ENCODE assay signal across 8 mouse cellular contexts in the genomic region with DNA sequence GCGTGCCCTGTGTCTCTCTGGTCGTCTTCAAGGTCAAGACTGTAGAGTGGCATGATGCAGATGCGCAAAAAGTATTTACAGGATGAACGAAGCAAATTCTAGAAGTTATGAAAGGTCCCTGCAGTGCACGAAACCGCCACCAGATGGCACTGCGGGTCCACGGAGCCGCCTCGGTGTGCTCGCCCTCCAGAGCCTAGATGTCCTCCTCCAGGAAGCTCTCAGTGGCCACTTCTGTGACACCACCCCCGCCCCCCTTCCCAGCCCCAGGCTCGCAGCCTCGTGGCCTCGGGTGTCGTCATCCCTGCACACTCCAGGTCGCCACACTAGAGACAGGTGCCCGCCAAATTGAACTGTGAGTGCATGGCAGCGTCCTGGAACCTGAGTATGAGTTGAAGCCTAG. TPM values are rescaled to one million over a fixed set of nuclear protein-coding genes. Genes with fewer than 3 reads are reported as not detected.
A peak's percentile ranks its signal among the peaks of the same experiment; 100 is the strongest.
DNase-seq lines count a peak whose midpoint lies in the region; ATAC-seq and TF ChIP-seq lines count a peak whose summit lies in the region.

No protein-coding gene starts in this region.

- intact Hi-C loops in heart, postnatal 14 days (cut with DNase I) = loop anchor here (2.0 to 10.0 kb wide), 4 partner anchors 97 to 299 kb away; no protein-coding TSS in a partner anchor

- H3K27me3 ChIP-seq in E14TG2a.4 (ENCODE audit: insufficient read depth, low read length) = peaks cover 34% of the 10 kb centered on the region
- peaks cover 63% of the 10 kb centered on the region for H3K27me3 ChIP-seq in forebrain, embryonic 13.5 days
- H3K27me3 ChIP-seq in lung, embryonic 14.5 days (ENCODE audit: insufficient read depth, low read length) = peaks cover 32% of the 10 kb centered on the region

- no peaks in the 10 kb centered on the region for H3K9me3 ChIP-seq in E14TG2a.4 (ENCODE audit: low read length)
- H3K9me3 ChIP-seq in forebrain, embryonic 13.5 days (replicated peaks) = peaks cover 8% of the 10 kb centered on the region
- peaks cover 4% of the 10 kb centered on the region; the same call in 1 of the 2 replicates for H3K9me3 ChIP-seq in lung, embryonic 14.5 days (ENCODE audit: low read depth, low read length)

- peak; percentile 61; the same call in 1 of the 2 replicates for ATAC-seq in cerebellum, adult (ENCODE audit: insufficient number of reproducible peaks, low FRiP score, low TSS enrichment)
- ATAC-seq in forebrain, embryonic 13.5 days = peak; percentile 79
- ATAC-seq in lung, embryonic 14.5 days (ENCODE audit: insufficient read depth) = peak; percentile 64
- ATAC-seq in neutrophil, adult 5-6 weeks (ENCODE audit: extremely low read depth, insufficient number of reproducible peaks, low FRiP score, poor library complexity, severe bottlenecking) = peak; percentile 71

- no peak overlapping the region for H3K27ac ChIP-seq in forebrain, embryonic 13.5 days
- no peak overlapping the region for H3K27ac ChIP-seq in lung, embryonic 14.5 days (ENCODE audit: low read depth)

- 3% methylated on average over 19 of the region's 19 CpGs for WGBS in forebrain, embryonic 13.5 days
- WGBS in lung, embryonic 14.5 days = 1% methylated on average over 19 of the region's 19 CpGs

- no peak overlapping the region for H3K9ac ChIP-seq in forebrain, embryonic 13.5 days
- H3K9ac ChIP-seq in lung, embryonic 14.5 days = no peak overlapping the region

- TF ChIP-seq CTCF in E14TG2a.4 (conservative IDR thresholded peaks at IDR 0.05; ENCODE audit: low read length) = peak; percentile 67
- peak; percentile 99 for TF ChIP-seq CTCF in lung, embryonic 14.5 days (IDR thresholded peaks at IDR 0.05; ENCODE audit: low read depth)

- H3K4me3 ChIP-seq in E14TG2a.4 (replicated peaks; ENCODE audit: low read length) = peak overlapping the region; percentile 41; the same call in 1 of the 2 replicates
- no peak overlapping the region for H3K4me3 ChIP-seq in forebrain, embryonic 13.5 days
- H3K4me3 ChIP-seq in lung, embryonic 14.5 days (ENCODE audit: low read depth, low read length) = no peak overlapping the region

- peak; percentile 83 to 92 for DNase-seq in heart, postnatal 14 days
- peak; percentile 89 to 91 for DNase-seq in kidney, postnatal 4 days
- DNase-seq in lung, embryonic 14.5 days = peak; percentile 92
- peak; percentile 57 to 87 for DNase-seq in thymus, postnatal 10 days (ENCODE audit: low spot score in 2 of 2)

- H3K4me2 ChIP-seq in forebrain, embryonic 13.5 days = peak overlapping the region; percentile 33
- H3K4me2 ChIP-seq in lung, embryonic 14.5 days = peak overlapping the region; percentile 37; the same call in 1 of the 2 replicates

- peaks cover 44% of the 10 kb centered on the region for H3K4me1 ChIP-seq in E14TG2a.4 (replicated peaks; ENCODE audit: low read depth, low read length)
- peaks cover 10% of the 10 kb centered on the region for H3K4me1 ChIP-seq in forebrain, embryonic 13.5 days
- no peaks in the 10 kb centered on the region for H3K4me1 ChIP-seq in lung, embryonic 14.5 days (ENCODE audit: insufficient read depth)

- no peaks in the 10 kb centered on the region for H3K36me3 ChIP-seq in E14TG2a.4 (ENCODE audit: insufficient read depth, low read length)
- no peaks in the 10 kb centered on the region for H3K36me3 ChIP-seq in forebrain, embryonic 13.5 days (ENCODE audit: poor library complexity, severe bottlenecking)
- H3K36me3 ChIP-seq in lung, embryonic 14.5 days (ENCODE audit: insufficient read depth) = no peaks in the 10 kb centered on the region

RNA-seq across cellular contexts. Expression of gene Ckm, which starts 0.8 kb away (rescaled TPM):
- not detected in 2 replicates for polyA plus RNA-seq in forebrain, embryonic 13.5 days (2015; fragmentation: Nextera tagmentation; extraction: Ambion mirVana)
- total RNA-seq in heart, postnatal 14 days (2021) = 1,000 to 10,000 TPM; 3,946 to 4,137 TPM
- polyA plus RNA-seq in lung, embryonic 14.5 days (2014; fragmentation: Nextera tagmentation; extraction: Ambion mirVana) = 2.8 and 11.1 TPM in 2 replicates
- not detected in 2 replicates for total RNA-seq in neutrophil, adult 5-6 weeks (2017)

RNA-seq across cellular contexts. Expression of gene Klc3, which starts 1.5 kb away (rescaled TPM):
- polyA plus RNA-seq in forebrain, embryonic 13.5 days (2015; fragmentation: Nextera tagmentation; extraction: Ambion mirVana) = 1.5 and 2.6 TPM in 2 replicates
- under 1 TPM; 0.45 to 0.63 TPM for total RNA-seq in heart, postnatal 14 days (2021)
- 6.5 and 7.5 TPM in 2 replicates for polyA plus RNA-seq in lung, embryonic 14.5 days (2014; fragmentation: Nextera tagmentation; extraction: Ambion mirVana)
- 0.81 TPM in 1 of 2 replicates, not detected in the other for total RNA-seq in neutrophil, adult 5-6 weeks (2017)

RNA-seq across cellular contexts. Expression of gene Ercc2, which starts 23.6 kb away (rescaled TPM):
- 20.4 and 24.9 TPM in 2 replicates for polyA plus RNA-seq in forebrain, embryonic 13.5 days (2015; fragmentation: Nextera tagmentation; extraction: Ambion mirVana)
- 10 to 100 TPM; 12.4 to 15.7 TPM for total RNA-seq in heart, postnatal 14 days (2021)
- 11.4 and 12.1 TPM in 2 replicates for polyA plus RNA-seq in lung, embryonic 14.5 days (2014; fragmentation: Nextera tagmentation; extraction: Ambion mirVana)
- 27.4 and 30.1 TPM in 2 replicates for total RNA-seq in neutrophil, adult 5-6 weeks (2017)

RNA-seq across cellular contexts. Expression of gene Ppp1r13l, which starts 45.9 kb away (rescaled TPM):
- polyA plus RNA-seq in forebrain, embryonic 13.5 days (2015; fragmentation: Nextera tagmentation; extraction: Ambion mirVana) = 3.6 and 4.1 TPM in 2 replicates
- 10 to 100 TPM; 25.0 to 28.4 TPM for total RNA-seq in heart, postnatal 14 days (2021)
- polyA plus RNA-seq in lung, embryonic 14.5 days (2014; fragmentation: Nextera tagmentation; extraction: Ambion mirVana) = 5.4 and 7.9 TPM in 2 replicates
- total RNA-seq in neutrophil, adult 5-6 weeks (2017) = 0.12 and 0.37 TPM in 2 replicates

RNA-seq across cellular contexts. Expression of gene Cd3eap, which starts 46.1 kb away (rescaled TPM):
- polyA plus RNA-seq in forebrain, embryonic 13.5 days (2015; fragmentation: Nextera tagmentation; extraction: Ambion mirVana) = 21.4 and 23.2 TPM in 2 replicates
- 1 to 10 TPM; 6.5 to 9.4 TPM for total RNA-seq in heart, postnatal 14 days (2021)
- 21.3 and 24.2 TPM in 2 replicates for polyA plus RNA-seq in lung, embryonic 14.5 days (2014; fragmentation: Nextera tagmentation; extraction: Ambion mirVana)
- 7.1 and 7.3 TPM in 2 replicates for total RNA-seq in neutrophil, adult 5-6 weeks (2017)

Comparison
In these comparisons a context has a peak if more than half of its experiments do, and no peak if none do; other contexts are left out.
1. RNA of gene Ckm, which starts 0.8 kb away (total RNA-seq): 3,946 to 4,137 TPM in heart, postnatal 14 days; not detected in neutrophil, adult 5-6 weeks; every median in the first group is over 1,000 times any median in the second.
2. Peak in every context shown above with its lines, with median percentiles within 50 percentile points of each other: ATAC-seq and DNase-seq.